Mouse (Mus musculus): ENCODE results near the gene Rgmb.

DNA sequence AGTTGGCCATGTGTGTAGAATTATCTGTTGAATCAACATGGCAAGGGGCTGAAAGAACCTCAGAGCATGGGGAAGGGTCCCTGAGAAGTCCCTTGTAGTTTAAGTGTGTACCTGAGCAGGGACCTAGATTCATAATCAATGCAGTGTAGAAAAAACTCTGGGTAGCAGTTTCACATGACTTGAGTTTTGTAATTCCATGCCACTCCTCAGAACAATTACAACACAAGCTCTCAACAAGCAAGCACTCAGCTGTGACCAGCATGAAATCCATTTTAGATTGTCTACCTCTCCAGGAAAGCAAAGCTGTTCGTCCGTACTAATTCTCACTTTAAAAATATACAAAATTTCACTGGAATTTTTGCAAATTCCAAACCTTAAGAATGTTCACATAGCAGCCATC, 20.9 kb downstream of the Rgmb start:
- TF ChIP-seq CTCF (IDR thresholded peaks at IDR 0.05; ENCODE audit: low read depth, low read length) (no peak), GATA1 (IDR thresholded peaks at IDR 0.05; ENCODE audit: borderline replicate concordance, low read length) (no peak)
